Mouse (Mus musculus) CH12.LX (cell line): ENCODE data around the gene Arhgef6. TPM values are rescaled to one million over a fixed set of nuclear protein-coding genes. Genes with fewer than 3 reads are reported as not detected.

Source experiments
- DNase-seq: peaks from one replicate; pipeline ENCODE4 v3.0.0-alpha.2; 2013; ENCODE audit errors: extremely low read depth
- H3K27ac ChIP-seq: 2 replicates; pipeline ENCODE4 v1.5.1; 2012; ENCODE audit warnings: low read depth, mild to moderate bottlenecking, control low read depth, moderate library complexity; ENCODE audit not compliant: insufficient read depth
- H3K27me3 ChIP-seq: replicated peaks from 2 replicates; pipeline ENCODE3; 2012; ENCODE audit warnings: inconsistent platforms
- H3K36me3 ChIP-seq, 2 experiments: replicated peaks in 1 of 2; 2 replicates each; pipeline versions ENCODE3 to v1.6.1; 2012; ENCODE audit warnings: inconsistent platforms in 1 of 2, low read length in 1 of 2, mild to moderate bottlenecking in 1 of 2, mixed read lengths in 1 of 2, moderate library complexity in 1 of 2; ENCODE audit not compliant: control insufficient read depth in 1 of 2, insufficient read depth in 1 of 2
- H3K4me1 ChIP-seq, 2 experiments: 2 replicates each; pipeline ENCODE4 v1.6.1; 2012; ENCODE audit warnings: inconsistent platforms in 1 of 2, moderate library complexity in 1 of 2; ENCODE audit not compliant: insufficient read depth in 2 of 2, control insufficient read depth in 1 of 2
- H3K4me2 ChIP-seq: 2 replicates; pipeline ENCODE4 v1.6.1; 2012; ENCODE audit warnings: low read depth, mild to moderate bottlenecking, control low read depth; ENCODE audit not compliant: poor library complexity, insufficient read depth, severe bottlenecking
- H3K4me3 ChIP-seq, 3 experiments: fragments of 150-350 bp in 1 of 3; sonication (generic) in 1 of 3; replicated peaks in 1 of 3; 2 replicates each; pipeline versions ENCODE3 to v1.5.1; 2011 to 2012; ENCODE audit warnings: low read depth in 2 of 3, low read length in 2 of 3, mild to moderate bottlenecking in 2 of 3, moderate library complexity in 2 of 3, control low read depth in 1 of 3, improper control_type of control experiment in 1 of 3, inconsistent platforms in 1 of 3, mixed read lengths in 1 of 3; ENCODE audit not compliant: poor library complexity in 1 of 3
- H3K79me2 ChIP-seq: replicated peaks from 2 replicates; pipeline ENCODE4 v1.6.1; 2012; ENCODE audit warnings: mild to moderate bottlenecking, moderate library complexity; ENCODE audit not compliant: control insufficient read depth, poor library complexity, insufficient read depth, severe bottlenecking; ENCODE audit errors: extremely low read depth
- H3K9ac ChIP-seq: 2 replicates; pipeline ENCODE4 v1.6.1; 2012; ENCODE audit warnings: low read depth, mild to moderate bottlenecking, control low read depth, moderate library complexity; ENCODE audit not compliant: insufficient read depth
- H3K9me3 ChIP-seq: replicated peaks from 2 replicates; pipeline ENCODE3; 2012; ENCODE audit warnings: low read length, inconsistent platforms, mixed read lengths
- BHLHE40 ChIP-seq: IDR thresholded peaks from 2 replicates; pipeline ENCODE4 v1.6.1; 2011; ENCODE audit warnings: mild to moderate bottlenecking, low read depth, low read length, improper control_type of control experiment
- CHD1 ChIP-seq: IDR thresholded peaks from 2 replicates; pipeline ENCODE4 v1.6.1; 2012; ENCODE audit warnings: low read depth, low read length, improper control_type of control experiment, inconsistent platforms
- CTCF ChIP-seq, 2 experiments: IDR thresholded peaks in 1 of 2; conservative IDR thresholded peaks in 1 of 2; 2 replicates each; pipeline ENCODE4 v1.5.1; 2011 to 2012; ENCODE audit warnings: low read depth in 2 of 2, low read length in 2 of 2, improper control_type of control experiment in 1 of 2, inconsistent platforms in 1 of 2, mild to moderate bottlenecking in 1 of 2, moderate library complexity in 1 of 2
- GABPA ChIP-seq: IDR thresholded peaks from 2 replicates; pipeline ENCODE4 v1.6.1; 2012; ENCODE audit warnings: low read depth, low read length, improper control_type of control experiment, inconsistent platforms; ENCODE audit not compliant: insufficient replicate concordance
- HCFC1 ChIP-seq: IDR thresholded peaks from 2 replicates; pipeline ENCODE4 v1.6.1; 2012; ENCODE audit warnings: low read depth, mild to moderate bottlenecking, inconsistent platforms, low read length, improper control_type of control experiment
- JUN ChIP-seq: IDR thresholded peaks from 2 replicates; pipeline ENCODE4 v1.6.1; 2011; ENCODE audit warnings: low read depth, mild to moderate bottlenecking, low read length, improper control_type of control experiment, moderate library complexity; ENCODE audit not compliant: insufficient read depth
- JUND ChIP-seq: conservative IDR thresholded peaks from 2 replicates; pipeline ENCODE4 v1.6.1; 2011; ENCODE audit warnings: low read depth, low read length, improper control_type of control experiment
- MAX ChIP-seq: IDR thresholded peaks from 2 replicates; pipeline ENCODE4 v1.6.1; 2011; ENCODE audit warnings: low read length, improper control_type of control experiment
- MAZ ChIP-seq: IDR thresholded peaks from 2 replicates; pipeline ENCODE4 v1.6.1; 2012; ENCODE audit warnings: low read depth, mild to moderate bottlenecking, inconsistent platforms, low read length, improper control_type of control experiment, moderate library complexity
- NELFE ChIP-seq: IDR thresholded peaks from 2 replicates; pipeline ENCODE4 v1.6.1; 2011; ENCODE audit warnings: low read depth, low read length, improper control_type of control experiment
- NRF1 ChIP-seq: IDR thresholded peaks from 2 replicates; pipeline ENCODE4 v1.6.1; 2014; ENCODE audit warnings: low read depth, mild to moderate bottlenecking, inconsistent platforms, low read length, improper control_type of control experiment, moderate library complexity
- PAX5 ChIP-seq: IDR thresholded peaks from 2 replicates; pipeline ENCODE4 v1.6.1; 2012; ENCODE audit warnings: low read length, inconsistent platforms, mixed read lengths
- POLR2A ChIP-seq: IDR thresholded peaks from 2 replicates; pipeline ENCODE4 v1.6.1; 2011; ENCODE audit warnings: low read depth, mild to moderate bottlenecking, improper control_type of control experiment, low read length
- RAD21 ChIP-seq: IDR thresholded peaks from 2 replicates; pipeline ENCODE4 v1.6.1; 2011; ENCODE audit warnings: low read depth, mild to moderate bottlenecking, low read length, improper control_type of control experiment, moderate library complexity
- SIN3A ChIP-seq: IDR thresholded peaks from 2 replicates; pipeline ENCODE4 v1.6.1; 2012; ENCODE audit warnings: low read length, improper control_type of control experiment, inconsistent platforms
- SMC3 ChIP-seq: IDR thresholded peaks from 2 replicates; pipeline ENCODE4 v1.6.1; 2011; ENCODE audit warnings: low read depth, low read length, improper control_type of control experiment
- TCF12 ChIP-seq: IDR thresholded peaks from 2 replicates; pipeline ENCODE4 v1.6.1; 2014; ENCODE audit warnings: low read depth, mild to moderate bottlenecking, inconsistent platforms, low read length, improper control_type of control experiment
- USF1 ChIP-seq: IDR thresholded peaks from 2 replicates; pipeline ENCODE4 v1.6.1; 2014; ENCODE audit warnings: low read depth, mild to moderate bottlenecking, inconsistent platforms, low read length, improper control_type of control experiment
- ZKSCAN1 ChIP-seq: IDR thresholded peaks from 2 replicates; pipeline ENCODE4 v1.6.1; 2012; ENCODE audit warnings: low read depth, inconsistent platforms, low read length, improper control_type of control experiment, borderline replicate concordance
- dilution Hi-C: fragments of 300-500 bp; cut with MboI; formaldehyde crosslinking; loops from 2 replicates; pipeline ENCODE4 v1.14.3; 2020; ENCODE audit warnings: low sequenced_read_pairs; ENCODE audit not compliant: extremely low pct_unique_long_range_greater_than_20kb, extremely low pct_ligation_motif_present
- in situ Hi-C: fragments of 300-500 bp; cut with MboI; formaldehyde crosslinking; loops from 3 replicates; pipeline ENCODE4 v1.14.3; 2019; ENCODE audit warnings: low sequenced_read_pairs, low pct_ligation_motif_present, low pct_unique_long_range_greater_than_20kb, mixed read lengths
- polyA plus RNA-seq: library from polyadenylated mRNA; unstranded; fragments of >175 nt; gene quantifications from 2 replicates; pipeline ENCODE4 v1.2.1, GENCODE M21; 2012; ENCODE audit warnings: low read depth; ENCODE audit not compliant: insufficient read length
- total RNA-seq, 2 experiments: library from RNA; depleted of rRNA; stranded (reverse); fragments of 300-350 nt in 1 of 2; fragments of >200 nt in 1 of 2; gene quantifications; 2 replicates each; pipeline ENCODE4 v1.2.3; 2012 to 2014

Arhgef6 gene
- total and polyA plus RNA-seq, 3 experiments: 69.8 to 206 (median 162) TPM

DNA sequence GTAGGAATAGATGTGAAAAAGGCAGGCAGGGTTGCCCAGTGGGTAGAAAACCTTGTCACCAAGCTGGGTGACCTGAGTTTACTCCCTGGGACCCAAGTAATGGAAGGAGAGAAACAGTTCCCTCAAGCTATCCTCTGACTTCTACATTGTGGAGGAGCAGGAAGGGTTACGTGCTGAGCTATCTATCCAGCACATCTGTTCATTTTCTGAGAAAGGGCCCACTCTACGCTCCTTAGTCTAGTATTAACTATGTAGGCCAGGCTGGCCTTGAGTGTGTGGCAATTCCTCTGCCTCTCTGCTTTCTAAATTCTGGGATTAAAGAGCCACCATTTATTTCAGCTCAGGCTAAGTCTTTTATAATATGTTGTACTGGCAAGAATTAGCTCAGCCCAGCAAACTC is 35.0 kb upstream of the Arhgef6 start:
- Histone ChIP-seq H3K36me3 (peaks cover 3 to 18% of the 10 kb centered on the region in 2 experiments), H3K79me2 (no peaks in the 10 kb centered on the region), H3K9ac (no peak overlapping the region), H3K27ac (no peak overlapping the region), H3K4me2 (no peak overlapping the region), H3K4me3 (no peak overlapping the region), H3K9me3 (no peaks in the 10 kb centered on the region), H3K27me3 (no peaks in the 10 kb centered on the region), H3K4me1 (peaks cover 0 to 10% of the 10 kb centered on the region in 2 experiments; a peak in 2 of 4 replicates)
- in situ Hi-C loops (no loop called here), dilution Hi-C loops (no loop called here)
- TF ChIP-seq MAZ (no peak), NELFE (no peak), TCF12 (no peak), CHD1 (no peak), BHLHE40 (no peak), MAX (no peak), GABPA (no peak), SMC3 (no peak), POLR2A (no peak), USF1 (no peak), SIN3A (no peak), HCFC1 (no peak), CTCF (conservative IDR thresholded peaks at IDR 0.05 in 1 of 2, IDR thresholded peaks at IDR 0.05 in 1 of 2; ENCODE audit: low read depth in 2 of 2, low read length in 2 of 2) (no peak), RAD21 (no peak), JUN (no peak), PAX5 (no peak), NRF1 (no peak), JUND (no peak)
- DNase-seq: no peak

GRCm38 (mm10) chrX:57372965-57373364 is 34.4 kb upstream of the Arhgef6 start:
- no peaks in the 10 kb centered on the region for H3K27me3 ChIP-seq
- in situ Hi-C loops (no loop called here), dilution Hi-C loops (no loop called here)
- DNase-seq: peak; percentile 3
- no peaks in the 10 kb centered on the region for H3K79me2 ChIP-seq
- no peaks in the 10 kb centered on the region for H3K9me3 ChIP-seq
- H3K9ac ChIP-seq: no peak overlapping the region
- peaks cover 0 to 10% of the 10 kb centered on the region in 2 experiments; a peak in 2 of 4 replicates for H3K4me1 ChIP-seq
- peaks cover 3 to 15% of the 10 kb centered on the region in 2 experiments for H3K36me3 ChIP-seq
- H3K4me2 ChIP-seq: no peak overlapping the region
- no peak overlapping the region for H3K4me3 ChIP-seq
- TF ChIP-seq ZKSCAN1 (no peak), NELFE (no peak), POLR2A (no peak), BHLHE40 (peak; percentile 44)
- H3K27ac ChIP-seq: no peak overlapping the region
